Comparison of ENCODE assay signal across 15 mouse cellular contexts in the genomic region with DNA sequence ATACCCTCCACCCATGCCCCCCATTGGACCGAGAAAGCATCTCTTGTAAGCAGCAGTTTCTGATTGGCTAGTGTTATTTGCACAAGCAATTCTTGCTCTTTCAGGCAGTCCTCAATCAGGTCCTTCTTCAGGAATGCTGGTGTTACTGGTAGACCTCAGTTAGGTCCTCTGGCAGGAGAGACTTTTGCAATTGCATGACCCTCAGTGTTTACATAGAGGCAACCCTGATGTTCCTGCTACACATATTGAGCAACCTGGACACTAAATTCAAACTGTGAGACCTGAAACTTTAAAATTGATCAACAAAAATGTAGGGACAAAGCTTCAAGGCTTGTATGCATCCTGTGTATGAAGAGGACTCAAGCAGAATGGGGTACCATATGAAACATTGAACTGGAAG.
"Had no signal": no experiment of that assay in that cellular context is flagged by ENCODE, and none has a peak within 500 bp of the region (broad histone marks: within the 10 kb centered on the region; RNA-seq: fewer than 3 reads in every experiment).

No protein-coding gene starts in this region.

- H3K4me3 ChIP-seq: neural tube, embryonic 15.5 days; stomach, embryonic 15.5 days had no signal

- H3K27ac ChIP-seq: neural tube, embryonic 15.5 days; stomach, embryonic 15.5 days; stomach, postnatal 0 days had no signal

- H3K27me3 ChIP-seq: neural tube, embryonic 15.5 days; stomach, embryonic 15.5 days had no signal

- H3K4me2 ChIP-seq: neural tube, embryonic 15.5 days; stomach, embryonic 15.5 days had no signal

- DNase-seq: retina, postnatal 1 day; right cerebral cortex, adult 18-20 months; right cerebral cortex, postnatal 14 days; right cerebral cortex, postnatal 25 days; right cerebral cortex, postnatal 4 days; spleen, adult 18-20 months; thymus, adult 18-20 months; thymus, adult 2 months; thymus, postnatal 14 days; thymus, postnatal 25 days; thymus, postnatal 36 days; thymus, postnatal 4 days had no signal

- H3K36me3 ChIP-seq: neural tube, embryonic 15.5 days; stomach, embryonic 15.5 days had no signal

- H3K9me3 ChIP-seq: neural tube, embryonic 15.5 days; stomach, embryonic 15.5 days had no signal

- H3K4me1 ChIP-seq: neural tube, embryonic 15.5 days; stomach, embryonic 15.5 days had no signal

- H3K9ac ChIP-seq: neural tube, embryonic 15.5 days; stomach, embryonic 15.5 days had no signal
